Mouse (Mus musculus): ENCODE data around the gene Cd300ld3. TPM values are rescaled to one million over a fixed set of nuclear protein-coding genes. Genes with fewer than 3 reads are reported as not detected.

The Cd300ld3 gene
- 2.3 TPM in 1 of 2 replicates, not detected in the other for total RNA-seq (2017)

- no peak for ATAC-seq (replicated peaks in 1 of 2; ENCODE audit: insufficient read depth in 1 of 2, low FRiP score in 2 of 2, low TSS enrichment in 1 of 2, low read depth in 1 of 2, poor library complexity in 2 of 2, severe bottlenecking in 2 of 2)
Measured at GRCm38 (mm10) chr11:115048259-115048658, at the start of gene Cd300ld3. Gene Cd300ld3, minus strand, starts transcription at chr11:115048409.

DNA sequence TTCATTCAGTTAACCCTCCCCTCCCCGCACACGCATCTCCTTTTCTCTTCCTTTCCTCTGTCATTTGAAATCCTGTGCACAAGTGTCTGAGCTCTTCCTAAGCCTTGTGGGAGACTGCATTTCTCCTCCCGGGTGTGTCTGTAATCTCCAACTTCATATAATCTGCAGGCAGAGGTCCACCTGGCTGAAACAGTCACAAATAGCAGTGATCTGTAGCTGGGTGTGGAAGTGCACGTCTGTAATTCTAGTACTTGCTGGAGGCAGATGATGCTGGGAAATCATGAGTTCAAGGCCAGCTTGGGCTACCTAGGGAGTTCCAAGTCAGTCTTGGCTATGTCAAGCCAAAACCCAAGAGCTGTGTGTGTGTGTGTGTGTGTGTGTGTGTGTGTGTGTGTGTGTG lies 43.9 kb upstream of the Cd300ld3 start:
- no peak for ATAC-seq (replicated peaks in 1 of 2; ENCODE audit: insufficient read depth in 1 of 2, low FRiP score in 2 of 2, low TSS enrichment in 1 of 2, low read depth in 1 of 2, poor library complexity in 2 of 2, severe bottlenecking in 2 of 2)

DNA sequence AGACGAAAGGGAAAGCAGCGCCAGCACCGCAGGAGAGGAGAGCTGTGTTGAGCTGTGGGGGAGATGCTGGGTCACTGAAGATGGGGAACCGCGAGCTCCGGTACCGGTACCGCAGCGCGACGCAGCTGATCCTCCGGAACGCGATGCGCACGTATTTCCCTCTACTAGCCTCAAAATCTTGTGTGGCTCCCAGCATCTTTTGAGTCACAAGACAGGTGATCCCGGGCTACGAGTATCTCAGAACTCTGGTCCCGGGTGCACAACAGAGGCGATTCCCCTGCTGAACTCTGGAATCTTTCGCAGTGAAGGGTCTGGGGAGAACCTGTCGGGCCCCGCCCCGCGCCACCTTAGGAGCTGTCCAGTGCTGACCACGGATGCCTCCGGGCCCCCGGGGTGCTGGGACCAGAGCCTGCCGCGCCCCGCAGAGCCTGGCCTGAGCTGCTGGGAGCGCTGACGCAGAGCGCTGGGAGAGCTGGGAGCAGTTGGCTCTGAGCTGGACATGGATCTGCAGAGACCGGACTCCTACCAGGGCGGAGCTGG lies 43.2 kb upstream of the Cd300ld3 start, which contains the start of gene Rab37:
Gene Rab37, plus strand, starts transcription at position 70 of the 540 bp plus-strand sequence.
- ATAC-seq (replicated peaks in 1 of 2; ENCODE audit: insufficient read depth in 1 of 2, low FRiP score in 2 of 2, low TSS enrichment in 1 of 2, low read depth in 1 of 2, poor library complexity in 2 of 2, severe bottlenecking in 2 of 2) = peak; percentile 36 to 53; a peak in 2 of 4 replicates

- no peak for ATAC-seq (replicated peaks in 1 of 2; ENCODE audit: insufficient read depth in 1 of 2, low FRiP score in 2 of 2, low TSS enrichment in 1 of 2, low read depth in 1 of 2, poor library complexity in 2 of 2, severe bottlenecking in 2 of 2)
Measured at GRCm38 (mm10) chr11:115089853-115090252, 41.6 kb upstream of the Cd300ld3 start.

- no peak for ATAC-seq (replicated peaks in 1 of 2; ENCODE audit: insufficient read depth in 1 of 2, low FRiP score in 2 of 2, low TSS enrichment in 1 of 2, low read depth in 1 of 2, poor library complexity in 2 of 2, severe bottlenecking in 2 of 2)
Measured at GRCm38 (mm10) chr11:115086213-115086612, 38.0 kb upstream of the Cd300ld3 start.

GRCm38 (mm10) chr11:115085064-115085463 lies 36.9 kb upstream of the Cd300ld3 start:
- no peak for ATAC-seq (replicated peaks in 1 of 2; ENCODE audit: insufficient read depth in 1 of 2, low FRiP score in 2 of 2, low TSS enrichment in 1 of 2, low read depth in 1 of 2, poor library complexity in 2 of 2, severe bottlenecking in 2 of 2)

DNA sequence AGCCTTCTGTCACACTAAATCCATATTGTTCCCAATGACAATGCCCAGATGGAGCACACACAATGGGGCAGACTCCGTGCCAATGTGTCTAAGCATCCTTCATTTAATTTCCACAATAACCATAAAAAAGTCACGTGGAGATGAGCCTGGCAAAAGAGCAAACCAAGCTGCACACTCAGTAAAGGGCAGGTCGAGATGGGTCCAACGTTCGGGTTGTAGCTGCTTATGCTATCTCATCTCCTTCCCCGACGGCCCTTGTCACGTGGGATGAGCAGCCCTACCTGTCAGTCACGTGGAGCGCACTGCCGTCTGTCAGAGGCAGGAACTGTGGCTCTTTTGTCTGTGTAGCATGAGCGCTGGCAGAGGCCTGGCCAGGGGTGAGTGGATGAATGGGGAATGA lies 36.4 kb upstream of the Cd300ld3 start:
- no peak for ATAC-seq (replicated peaks in 1 of 2; ENCODE audit: insufficient read depth in 1 of 2, low FRiP score in 2 of 2, low TSS enrichment in 1 of 2, low read depth in 1 of 2, poor library complexity in 2 of 2, severe bottlenecking in 2 of 2)

DNA sequence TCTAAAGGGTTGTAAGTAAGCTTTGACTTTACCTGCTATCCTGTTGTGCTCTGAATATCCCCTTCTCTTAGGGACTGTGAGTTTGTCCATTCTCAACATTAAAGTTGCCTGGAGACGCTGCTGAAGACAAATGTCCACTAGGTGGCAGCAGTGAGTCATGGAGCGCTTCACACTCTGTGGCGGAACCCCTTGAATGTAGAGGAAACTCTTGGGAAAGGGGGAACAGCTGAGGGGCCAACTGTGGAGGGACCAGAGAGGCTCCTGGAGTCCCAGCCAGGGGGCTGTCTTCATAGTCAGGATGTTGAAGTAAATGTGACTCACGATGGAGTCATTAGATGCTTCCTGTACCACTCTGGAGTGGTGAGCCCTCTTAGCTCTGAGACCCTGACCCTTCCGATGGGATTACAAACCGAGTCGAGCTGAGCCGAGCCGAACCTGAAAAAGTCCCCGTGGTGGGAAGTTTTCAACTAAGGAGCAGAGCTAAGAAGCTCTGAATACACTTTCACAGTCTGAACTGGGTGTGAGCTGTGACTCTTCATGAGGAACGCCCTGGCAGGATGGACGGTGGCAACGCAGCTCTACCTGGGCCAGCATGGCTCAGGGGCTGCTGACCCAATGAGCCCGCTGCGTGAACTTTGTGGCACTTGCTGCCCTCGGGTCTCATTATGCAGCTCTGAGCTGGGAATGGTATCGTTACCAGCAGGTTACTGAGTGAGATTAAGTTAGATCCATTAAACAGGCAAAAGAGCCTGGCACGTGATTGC lies 35.3 kb upstream of the Cd300ld3 start:
- peak; percentile 70 to 78 for ATAC-seq (replicated peaks in 1 of 2; ENCODE audit: insufficient read depth in 1 of 2, low FRiP score in 2 of 2, low TSS enrichment in 1 of 2, low read depth in 1 of 2, poor library complexity in 2 of 2, severe bottlenecking in 2 of 2)

DNA sequence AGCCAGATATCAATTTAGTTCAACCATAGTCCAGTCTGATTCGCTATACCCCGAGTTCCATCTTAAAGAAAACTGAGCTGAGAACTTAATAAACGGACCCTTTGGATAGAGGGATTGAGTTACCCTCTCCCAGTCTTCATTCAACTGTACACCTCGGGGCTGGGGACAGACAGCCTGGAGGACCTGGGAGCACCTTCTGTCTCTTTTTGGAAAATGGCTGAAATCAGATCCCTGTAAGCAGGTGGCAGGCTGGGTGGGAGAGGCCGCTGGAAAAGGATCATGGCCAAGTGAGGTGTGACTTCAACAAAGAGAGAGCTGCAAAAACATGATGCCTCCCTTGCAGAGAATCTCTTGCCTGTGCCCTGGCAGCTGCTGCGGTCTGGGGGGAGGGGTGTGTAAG lies 34.0 kb upstream of the Cd300ld3 start:
- ATAC-seq (replicated peaks in 1 of 2; ENCODE audit: insufficient read depth in 1 of 2, low FRiP score in 2 of 2, low TSS enrichment in 1 of 2, low read depth in 1 of 2, poor library complexity in 2 of 2, severe bottlenecking in 2 of 2) = no peak

DNA sequence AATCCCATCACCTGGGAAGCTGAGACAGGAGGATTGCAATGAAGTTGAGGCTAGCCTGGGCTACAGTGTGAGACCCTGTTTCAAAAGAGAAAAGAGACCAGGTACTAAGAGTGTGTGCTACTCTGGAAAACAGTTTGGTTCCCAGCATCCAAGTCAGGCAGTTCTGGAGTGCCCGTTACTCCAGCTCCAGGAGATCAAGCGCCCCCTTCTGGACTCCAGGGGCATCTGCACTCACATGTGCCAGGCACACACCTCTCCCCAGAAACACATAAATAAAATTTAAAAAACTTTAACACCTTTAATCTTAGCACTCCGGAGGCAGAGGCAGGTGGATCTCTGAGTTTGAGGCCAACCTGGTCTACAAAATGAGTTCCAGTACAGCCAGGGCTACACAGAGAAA lies 33.2 kb upstream of the Cd300ld3 start:
- ATAC-seq (replicated peaks in 1 of 2; ENCODE audit: insufficient read depth in 1 of 2, low FRiP score in 2 of 2, low TSS enrichment in 1 of 2, low read depth in 1 of 2, poor library complexity in 2 of 2, severe bottlenecking in 2 of 2) = no peak

GRCm38 (mm10) chr11:115080886-115081285 lies 32.7 kb upstream of the Cd300ld3 start:
- ATAC-seq (replicated peaks in 1 of 2; ENCODE audit: insufficient read depth in 1 of 2, low FRiP score in 2 of 2, low TSS enrichment in 1 of 2, low read depth in 1 of 2, poor library complexity in 2 of 2, severe bottlenecking in 2 of 2) = peak; percentile 71 to 77

DNA sequence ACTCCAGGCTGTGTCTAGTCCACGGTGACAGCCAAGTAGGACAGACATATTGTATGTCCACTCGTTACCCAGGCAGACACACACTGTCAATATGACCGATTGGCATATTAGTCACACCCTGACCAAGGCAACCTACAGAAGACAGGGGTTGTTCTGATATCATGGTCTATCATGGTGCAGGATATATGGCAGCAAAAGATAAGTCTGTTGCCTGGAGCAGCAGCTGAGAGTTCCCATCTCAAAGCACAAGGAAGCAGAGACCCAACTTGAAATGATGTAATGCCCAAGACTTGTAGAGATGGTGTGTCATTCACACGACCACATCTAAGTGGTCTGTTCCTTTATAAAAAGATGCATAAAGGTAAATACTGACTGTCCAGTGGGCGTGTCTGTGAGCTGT lies 30.5 kb upstream of the Cd300ld3 start:
- no peak for ATAC-seq (replicated peaks in 1 of 2; ENCODE audit: insufficient read depth in 1 of 2, low FRiP score in 2 of 2, low TSS enrichment in 1 of 2, low read depth in 1 of 2, poor library complexity in 2 of 2, severe bottlenecking in 2 of 2)

GRCm38 (mm10) chr11:115077436-115077835 lies 29.2 kb upstream of the Cd300ld3 start:
- no peak for ATAC-seq (replicated peaks in 1 of 2; ENCODE audit: insufficient read depth in 1 of 2, low FRiP score in 2 of 2, low TSS enrichment in 1 of 2, low read depth in 1 of 2, poor library complexity in 2 of 2, severe bottlenecking in 2 of 2)

GRCm38 (mm10) chr11:115075859-115076258 lies 27.6 kb upstream of the Cd300ld3 start:
- no peak for ATAC-seq (replicated peaks in 1 of 2; ENCODE audit: insufficient read depth in 1 of 2, low FRiP score in 2 of 2, low TSS enrichment in 1 of 2, low read depth in 1 of 2, poor library complexity in 2 of 2, severe bottlenecking in 2 of 2)

- no peak for ATAC-seq (replicated peaks in 1 of 2; ENCODE audit: insufficient read depth in 1 of 2, low FRiP score in 2 of 2, low TSS enrichment in 1 of 2, low read depth in 1 of 2, poor library complexity in 2 of 2, severe bottlenecking in 2 of 2)
Measured at GRCm38 (mm10) chr11:115075407-115075806, 27.2 kb upstream of the Cd300ld3 start.

GRCm38 (mm10) chr11:115073002-115073401 lies 24.8 kb upstream of the Cd300ld3 start:
- no peak for ATAC-seq (replicated peaks in 1 of 2; ENCODE audit: insufficient read depth in 1 of 2, low FRiP score in 2 of 2, low TSS enrichment in 1 of 2, low read depth in 1 of 2, poor library complexity in 2 of 2, severe bottlenecking in 2 of 2)

- ATAC-seq (replicated peaks in 1 of 2; ENCODE audit: insufficient read depth in 1 of 2, low FRiP score in 2 of 2, low TSS enrichment in 1 of 2, low read depth in 1 of 2, poor library complexity in 2 of 2, severe bottlenecking in 2 of 2) = peak; percentile 37 to 62; a peak in 2 of 4 replicates
Measured at GRCm38 (mm10) chr11:115071631-115072294, 23.6 kb upstream of the Cd300ld3 start.

- ATAC-seq (replicated peaks in 1 of 2; ENCODE audit: insufficient read depth in 1 of 2, low FRiP score in 2 of 2, low TSS enrichment in 1 of 2, low read depth in 1 of 2, poor library complexity in 2 of 2, severe bottlenecking in 2 of 2) = no peak
Measured at GRCm38 (mm10) chr11:115071015-115071551, 22.9 kb upstream of the Cd300ld3 start.
